Mouse (Mus musculus) embryonic fibroblast, embryonic 13.5 days (primary cell): ENCODE measurements around the gene Treh. TPM values are rescaled to one million over a fixed set of nuclear protein-coding genes. Genes with fewer than 3 reads are reported as not detected.
A peak's percentile ranks its signal among the peaks of the same experiment; 100 is the strongest.

Experiments
- H3K27ac ChIP-seq: 2 replicates; pipeline ENCODE4 v1.5.1; 2012; ENCODE audit warnings: low read length, control low read depth, inconsistent platforms; ENCODE audit not compliant: insufficient read depth
- H3K4me1 ChIP-seq: 2 replicates; pipeline ENCODE4 v1.6.1; 2011; ENCODE audit warnings: low read length; ENCODE audit not compliant: control insufficient read depth, insufficient read depth
- H3K4me3 ChIP-seq: 2 replicates; pipeline ENCODE4 v1.5.1; 2011; ENCODE audit warnings: mild to moderate bottlenecking, control low read depth, low read length; ENCODE audit not compliant: insufficient read depth
- CTCF ChIP-seq: IDR thresholded peaks from 2 replicates; pipeline ENCODE4 v1.5.1; 2011; ENCODE audit warnings: mild to moderate bottlenecking, control low read depth, low read length, moderate library complexity, borderline replicate concordance; ENCODE audit not compliant: insufficient read depth
- POLR2A ChIP-seq: IDR thresholded peaks from 2 replicates; pipeline ENCODE4 v1.6.1; 2011; ENCODE audit warnings: low read depth, mild to moderate bottlenecking, control low read depth, low read length, moderate library complexity
- polyA plus RNA-seq: library from polyadenylated mRNA; stranded (reverse); fragments of >200 nt; gene quantifications from 2 replicates; pipeline ENCODE4 v1.2.4, GENCODE M21; 2011; ENCODE audit warnings: low read depth; ENCODE audit not compliant: missing spikeins, insufficient read length

Gene Treh
- polyA plus RNA-seq, 1 experiment: not detected

GRCm38 (mm10) chr9:44721154-44721876 is 48.3 kb downstream of the Treh start:
- peaks cover 26% of the 10 kb centered on the region for H3K4me1 ChIP-seq
- H3K27ac ChIP-seq: no peak overlapping the region; the same call in 1 of the 2 replicates
- TF ChIP-seq POLR2A (peak; percentile 37; the same call in 1 of the 2 replicates), CTCF (no peak)
- H3K4me3 ChIP-seq: peak overlapping the region; percentile 51

- Histone ChIP-seq H3K4me3 (no peak overlapping the region), H3K27ac (no peak overlapping the region; the same call in 1 of the 2 replicates), H3K4me1 (peaks cover 29% of the 10 kb centered on the region)
- TF ChIP-seq POLR2A (no peak), CTCF (no peak)
Observed at GRCm38 (mm10) chr9:44721877-44722186, 48.8 kb downstream of the Treh start.

- no peak for TF ChIP-seq CTCF
- TF ChIP-seq POLR2A: no peak
- H3K27ac ChIP-seq: peak overlapping the region; percentile 81
- H3K4me1 ChIP-seq: peaks cover 34% of the 10 kb centered on the region
- H3K4me3 ChIP-seq: no peak overlapping the region
Observed at GRCm38 (mm10) chr9:44722575-44722974, 49.5 kb downstream of the Treh start.

- no peak overlapping the region for H3K4me3 ChIP-seq
- TF ChIP-seq POLR2A (peak; percentile 38; the same call in 1 of the 2 replicates), CTCF (no peak)
- peak overlapping the region; percentile 81 for H3K27ac ChIP-seq
- peaks cover 36% of the 10 kb centered on the region for H3K4me1 ChIP-seq
Observed at GRCm38 (mm10) chr9:44723008-44723407, 50.0 kb downstream of the Treh start.

- H3K4me1 ChIP-seq: peaks cover 37% of the 10 kb centered on the region
- no peak overlapping the region for H3K4me3 ChIP-seq
- H3K27ac ChIP-seq: peak overlapping the region; percentile 81
- TF ChIP-seq CTCF (no peak), POLR2A (no peak)
Observed at GRCm38 (mm10) chr9:44723521-44724041, 50.5 kb downstream of the Treh start.

GRCm38 (mm10) chr9:44724223-44724622 is 51.2 kb downstream of the Treh start:
- Histone ChIP-seq H3K4me3 (no peak overlapping the region), H3K27ac (peak overlapping the region; percentile 81), H3K4me1 (peaks cover 37% of the 10 kb centered on the region)
- TF ChIP-seq CTCF: no peak
- TF ChIP-seq POLR2A: no peak

GRCm38 (mm10) chr9:44724665-44725064 is 51.6 kb downstream of the Treh start:
- H3K27ac ChIP-seq: peak overlapping the region; percentile 81

GRCm38 (mm10) chr9:44726431-44727146 is 53.6 kb downstream of the Treh start:
- Histone ChIP-seq H3K4me1 (peaks cover 35% of the 10 kb centered on the region), H3K27ac (0 out of 2 replicates have a peak overlapping the region, but pooled peaks have one; percentile 18), H3K4me3 (no peak overlapping the region)
- TF ChIP-seq POLR2A (no peak), CTCF (no peak)

More at GRCm38 (mm10) chr9:44724665-44725064, 51.6 kb downstream of the Treh start:
- TF ChIP-seq POLR2A: no peak
- no peak for TF ChIP-seq CTCF
- Histone ChIP-seq H3K4me1 (peaks cover 37% of the 10 kb centered on the region), H3K4me3 (no peak overlapping the region)

GRCm38 (mm10) chr9:44727441-44727840 is 54.4 kb downstream of the Treh start:
- no peak overlapping the region for H3K27ac ChIP-seq
- TF ChIP-seq CTCF (no peak), POLR2A (no peak)
- no peak overlapping the region for H3K4me3 ChIP-seq
- peaks cover 33% of the 10 kb centered on the region for H3K4me1 ChIP-seq
